Mouse (Mus musculus): Measurements from ENCODE around the gene Gm45140. TPM values are rescaled to one million over a fixed set of nuclear protein-coding genes. Genes with fewer than 3 reads are reported as not detected.

Gene Gm45140
- total and polyA plus RNA-seq, 3 experiments, result 4.3 to 25.7 (median 13.0) TPM

DNA sequence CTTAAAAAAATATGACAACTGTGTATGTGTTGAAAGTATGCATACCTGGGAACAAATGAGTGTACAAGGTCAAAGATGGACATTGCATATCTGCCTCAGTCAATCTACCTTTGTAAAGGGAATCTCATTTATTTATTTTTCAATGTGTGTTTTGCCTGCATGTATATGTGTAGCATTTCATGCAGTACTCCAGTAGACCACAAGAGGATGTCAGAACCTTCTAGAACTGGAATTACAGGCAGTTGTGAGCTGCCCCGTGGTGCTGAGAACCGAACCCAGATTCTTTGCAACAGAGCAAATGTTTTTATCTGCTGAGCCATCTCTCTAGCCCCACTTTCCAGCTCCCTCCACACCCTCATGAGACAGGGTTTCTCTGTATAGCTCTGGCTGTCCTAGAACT lies 38.4 kb upstream of the Gm45140 start:
- in situ Hi-C loops (cut with MboI; ENCODE audit: low pct_ligation_motif_present, low pct_unique_long_range_greater_than_20kb, low sequenced_read_pairs), result no loop called here
- no peaks in the 10 kb centered on the region for H3K27me3 ChIP-seq (replicated peaks)
- no peaks in the 10 kb centered on the region for H3K36me3 ChIP-seq (replicated peaks in 1 of 2; ENCODE audit: control insufficient read depth in 1 of 2, insufficient read depth in 1 of 2, low read length in 1 of 2)
- no peak overlapping the region for H3K9ac ChIP-seq (ENCODE audit: insufficient read depth, low read depth)
- peaks cover 5 to 11% of the 10 kb centered on the region in 2 experiments for H3K4me1 ChIP-seq (ENCODE audit: control insufficient read depth in 1 of 2, insufficient read depth in 2 of 2)
- no peak for TF ChIP-seq MYC (IDR thresholded peaks at IDR 0.05; ENCODE audit: low read depth, low read length)
- peak; percentile 5 to 18; a peak in 1 of 4 replicates for TF ChIP-seq CTCF (conservative IDR thresholded peaks at IDR 0.05 in 1 of 2, IDR thresholded peaks at IDR 0.05 in 1 of 2; ENCODE audit: low read depth in 2 of 2, low read length in 2 of 2)
- H3K4me3 ChIP-seq (replicated peaks in 1 of 3; ENCODE audit: low read depth in 2 of 3, low read length in 2 of 3, poor library complexity in 1 of 3), result no peak overlapping the region
- no peak overlapping the region for H3K27ac ChIP-seq (ENCODE audit: insufficient read depth, low read depth)
- H3K4me2 ChIP-seq (ENCODE audit: insufficient read depth, low read depth, poor library complexity, severe bottlenecking), result no peak overlapping the region
- H3K79me2 ChIP-seq (replicated peaks; ENCODE audit: control insufficient read depth, extremely low read depth, insufficient read depth, poor library complexity, severe bottlenecking), result no peaks in the 10 kb centered on the region
- H3K9me3 ChIP-seq (replicated peaks; ENCODE audit: low read length), result peaks cover 3% of the 10 kb centered on the region
- DNase-seq (ENCODE audit: extremely low read depth), result no peak
- dilution Hi-C loops (cut with MboI; ENCODE audit: extremely low pct_ligation_motif_present, extremely low pct_unique_long_range_greater_than_20kb, low sequenced_read_pairs), result no loop called here

- peaks cover 3% of the 10 kb centered on the region for H3K9me3 ChIP-seq (replicated peaks; ENCODE audit: low read length)
- no peaks in the 10 kb centered on the region for H3K27me3 ChIP-seq (replicated peaks)
- H3K9ac ChIP-seq (ENCODE audit: insufficient read depth, low read depth), result no peak overlapping the region
- H3K4me2 ChIP-seq (ENCODE audit: insufficient read depth, low read depth, poor library complexity, severe bottlenecking), result no peak overlapping the region
- peaks cover 4 to 15% of the 10 kb centered on the region in 2 experiments for H3K4me1 ChIP-seq (ENCODE audit: control insufficient read depth in 1 of 2, insufficient read depth in 2 of 2)
- H3K36me3 ChIP-seq (replicated peaks in 1 of 2; ENCODE audit: control insufficient read depth in 1 of 2, insufficient read depth in 1 of 2, low read length in 1 of 2), result no peaks in the 10 kb centered on the region
- in situ Hi-C loops (cut with MboI; ENCODE audit: low pct_ligation_motif_present, low pct_unique_long_range_greater_than_20kb, low sequenced_read_pairs), result no loop called here
- DNase-seq (ENCODE audit: extremely low read depth), result no peak
- dilution Hi-C loops (cut with MboI; ENCODE audit: extremely low pct_ligation_motif_present, extremely low pct_unique_long_range_greater_than_20kb, low sequenced_read_pairs), result no loop called here
- TF ChIP-seq ZKSCAN1 (IDR thresholded peaks at IDR 0.05; ENCODE audit: borderline replicate concordance, low read depth, low read length) (no peak), CTCF (conservative IDR thresholded peaks at IDR 0.05 in 1 of 2, IDR thresholded peaks at IDR 0.05 in 1 of 2; ENCODE audit: low read depth in 2 of 2, low read length in 2 of 2) (no peak), SMC3 (IDR thresholded peaks at IDR 0.05; ENCODE audit: low read depth, low read length) (no peak), GABPA (IDR thresholded peaks at IDR 0.05; ENCODE audit: insufficient replicate concordance, low read depth, low read length) (no peak), MEF2A (IDR thresholded peaks at IDR 0.05; ENCODE audit: borderline replicate concordance, low read depth, low read length) (no peak), TCF12 (IDR thresholded peaks at IDR 0.05; ENCODE audit: low read depth, low read length) (no peak), MXI1 (IDR thresholded peaks at IDR 0.05; ENCODE audit: low read depth, low read length) (no peak), EP300 (IDR thresholded peaks at IDR 0.05; ENCODE audit: low read length) (no peak), NELFE (IDR thresholded peaks at IDR 0.05; ENCODE audit: low read depth, low read length) (no peak), HCFC1 (IDR thresholded peaks at IDR 0.05; ENCODE audit: low read depth, low read length) (no peak), POLR2A (IDR thresholded peaks at IDR 0.05; ENCODE audit: low read depth, low read length) (no peak), KAT2A (IDR thresholded peaks at IDR 0.05; ENCODE audit: insufficient replicate concordance, low read length) (no peak), MAZ (IDR thresholded peaks at IDR 0.05; ENCODE audit: low read depth, low read length) (no peak), ELF1 (IDR thresholded peaks at IDR 0.05; ENCODE audit: low read depth, low read length) (no peak), JUND (conservative IDR thresholded peaks at IDR 0.05; ENCODE audit: low read depth, low read length) (no peak), MAX (IDR thresholded peaks at IDR 0.05; ENCODE audit: low read length) (no peak)
- no peak overlapping the region for H3K4me3 ChIP-seq (replicated peaks in 1 of 3; ENCODE audit: low read depth in 2 of 3, low read length in 2 of 3, poor library complexity in 1 of 3)
- H3K79me2 ChIP-seq (replicated peaks; ENCODE audit: control insufficient read depth, extremely low read depth, insufficient read depth, poor library complexity, severe bottlenecking), result no peaks in the 10 kb centered on the region
- no peak overlapping the region for H3K27ac ChIP-seq (ENCODE audit: insufficient read depth, low read depth)
Observed at GRCm38 (mm10) chr6:87873104-87873503, 37.5 kb upstream of the Gm45140 start.

All from CH12.LX (cell line).